ENCODE assay signal across 9 mouse cellular contexts in the genomic region with DNA sequence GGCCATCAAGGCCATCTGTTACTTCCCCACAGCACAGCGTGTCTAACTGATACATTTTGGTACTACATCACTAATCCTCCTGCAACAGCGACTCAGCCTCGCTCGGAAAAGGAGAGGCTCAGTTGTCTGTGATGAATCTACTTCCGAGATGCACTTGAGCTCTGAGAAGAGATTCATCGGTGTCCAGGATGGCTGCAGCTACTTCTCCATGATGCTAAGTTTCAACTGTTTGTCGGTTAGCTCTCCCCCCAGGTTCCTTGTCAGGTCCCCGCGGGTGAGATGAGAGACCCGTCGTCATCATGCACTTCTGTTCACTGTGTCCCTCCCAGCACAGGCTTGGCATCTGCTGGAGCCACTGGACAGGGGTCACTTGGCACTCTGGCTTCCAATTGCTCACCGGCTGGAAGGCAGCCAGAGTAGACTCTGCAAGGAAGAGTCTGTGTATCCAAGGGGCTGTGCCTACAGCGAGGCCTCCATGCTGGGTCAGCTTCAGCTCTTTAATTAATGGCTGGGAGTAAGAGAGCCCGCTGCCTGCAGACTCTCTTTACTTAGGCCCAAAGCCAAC.
DNase-seq lines count a peak whose midpoint lies in the region; ATAC-seq lines count a peak whose summit lies in the region.
"Had no signal": no experiment of that assay in that cellular context is flagged by ENCODE, and none has a peak within 500 bp of the region (broad histone marks: within the 10 kb centered on the region; RNA-seq: fewer than 3 reads in every experiment).

No protein-coding gene starts in this region.

- 73% methylated on average over 14 of the region's 14 CpGs for WGBS in midbrain, embryonic 14.5 days
- 67% methylated on average over 14 of the region's 14 CpGs for WGBS in midbrain, embryonic 15.5 days
- WGBS in intestine, embryonic 16.5 days: 55% methylated on average over 14 of the region's 14 CpGs
- 47% methylated on average over 14 of the region's 14 CpGs for WGBS in stomach, embryonic 14.5 days

- no peaks in the 10 kb centered on the region for H3K36me3 ChIP-seq in midbrain, embryonic 14.5 days (ENCODE audit: control insufficient read depth, insufficient read depth, low read length)
- H3K36me3 ChIP-seq in midbrain, embryonic 15.5 days (replicated peaks): no peaks in the 10 kb centered on the region
- no peaks in the 10 kb centered on the region for H3K36me3 ChIP-seq in intestine, embryonic 16.5 days (ENCODE audit: control insufficient read depth, insufficient read depth, low read length)
- H3K36me3 ChIP-seq in stomach, embryonic 14.5 days (ENCODE audit: control insufficient read depth, insufficient read depth, low read length): no peaks in the 10 kb centered on the region
- H3K36me3 ChIP-seq: forebrain, embryonic 10.5 days had no signal

- peak; percentile 40 for DNase-seq in midbrain, embryonic 14.5 days
- DNase-seq in cerebellum, adult 11 months: peak; percentile 52
- DNase-seq in gastrocnemius, postnatal 36 days: no peak
- DNase-seq in left cerebral cortex, adult 9 months (ENCODE audit: low spot score in 2 of 2): no peak
- DNase-seq: thymus, postnatal 25 days had no signal

- no peak for ATAC-seq in midbrain, embryonic 14.5 days (ENCODE audit: low FRiP score, low TSS enrichment)
- ATAC-seq in midbrain, embryonic 15.5 days (replicated peaks): no peak
- peak; percentile 50 for ATAC-seq in intestine, embryonic 16.5 days
- peak; percentile 33; the same call in 1 of the 2 replicates for ATAC-seq in stomach, embryonic 14.5 days (ENCODE audit: insufficient number of reproducible peaks, insufficient read depth, low FRiP score, low read depth)

- no peak overlapping the region for H3K4me3 ChIP-seq in midbrain, embryonic 14.5 days (replicated peaks; ENCODE audit: low read depth, low read length)
- no peak overlapping the region for H3K4me3 ChIP-seq in midbrain, embryonic 15.5 days
- no peak overlapping the region for H3K4me3 ChIP-seq in intestine, embryonic 16.5 days (ENCODE audit: low read length)
- no peak overlapping the region for H3K4me3 ChIP-seq in stomach, embryonic 14.5 days (ENCODE audit: low read depth, low read length)
- H3K4me3 ChIP-seq: forebrain, embryonic 10.5 days had no signal

- intact Hi-C loops in gastrocnemius, postnatal 36 days (cut with DNase I): loop anchor here (10.0 kb wide), 1 partner anchor 175 kb away; a partner anchor contains a TSS

- H3K9ac ChIP-seq in midbrain, embryonic 14.5 days (replicated peaks; ENCODE audit: low read length): no peak overlapping the region
- no peak overlapping the region for H3K9ac ChIP-seq in midbrain, embryonic 15.5 days
- H3K9ac ChIP-seq in intestine, embryonic 16.5 days (ENCODE audit: low read depth, low read length): no peak overlapping the region
- H3K9ac ChIP-seq in stomach, embryonic 14.5 days (replicated peaks; ENCODE audit: low read depth, low read length): no peak overlapping the region

- no peaks in the 10 kb centered on the region for H3K4me1 ChIP-seq in midbrain, embryonic 14.5 days (ENCODE audit: control insufficient read depth, insufficient read depth, low read length)
- no peaks in the 10 kb centered on the region for H3K4me1 ChIP-seq in midbrain, embryonic 15.5 days
- H3K4me1 ChIP-seq in intestine, embryonic 16.5 days (ENCODE audit: control insufficient read depth, insufficient read depth, low read length): no peaks in the 10 kb centered on the region
- H3K4me1 ChIP-seq in stomach, embryonic 14.5 days (ENCODE audit: control insufficient read depth, insufficient read depth, low read length): 0 out of 2 replicates have a peak, but pooled peaks cover 6% of the 10 kb centered on the region
- H3K4me1 ChIP-seq: forebrain, embryonic 10.5 days had no signal

- no peak overlapping the region for H3K4me2 ChIP-seq in midbrain, embryonic 14.5 days (ENCODE audit: low read length)
- no peak overlapping the region for H3K4me2 ChIP-seq in midbrain, embryonic 15.5 days
- H3K4me2 ChIP-seq in intestine, embryonic 16.5 days (ENCODE audit: low read depth, low read length): no peak overlapping the region
- no peak overlapping the region for H3K4me2 ChIP-seq in stomach, embryonic 14.5 days (replicated peaks; ENCODE audit: low read depth, low read length)

- H3K27ac ChIP-seq in midbrain, embryonic 14.5 days (replicated peaks; ENCODE audit: low read depth, low read length): no peak overlapping the region
- H3K27ac ChIP-seq in midbrain, embryonic 15.5 days: no peak overlapping the region
- H3K27ac ChIP-seq in intestine, embryonic 16.5 days (ENCODE audit: low read length): no peak overlapping the region
- H3K27ac ChIP-seq in stomach, embryonic 14.5 days (ENCODE audit: low read length): no peak overlapping the region
- H3K27ac ChIP-seq: forebrain, embryonic 10.5 days had no signal

- H3K9me3 ChIP-seq in midbrain, embryonic 14.5 days (ENCODE audit: control insufficient read depth, low read length): no peaks in the 10 kb centered on the region
- H3K9me3 ChIP-seq in midbrain, embryonic 15.5 days: no peaks in the 10 kb centered on the region
- no peaks in the 10 kb centered on the region for H3K9me3 ChIP-seq in intestine, embryonic 16.5 days (ENCODE audit: control insufficient read depth, low read length)
- no peaks in the 10 kb centered on the region for H3K9me3 ChIP-seq in stomach, embryonic 14.5 days (ENCODE audit: control insufficient read depth, low read depth, low read length)
- H3K9me3 ChIP-seq: forebrain, embryonic 10.5 days had no signal

- no peaks in the 10 kb centered on the region for H3K27me3 ChIP-seq in midbrain, embryonic 14.5 days (ENCODE audit: control insufficient read depth, insufficient read depth, low read length)
- H3K27me3 ChIP-seq in midbrain, embryonic 15.5 days (replicated peaks): no peaks in the 10 kb centered on the region
- no peaks in the 10 kb centered on the region for H3K27me3 ChIP-seq in intestine, embryonic 16.5 days (replicated peaks; ENCODE audit: control insufficient read depth, insufficient read depth, low read length)
- no peaks in the 10 kb centered on the region for H3K27me3 ChIP-seq in stomach, embryonic 14.5 days (ENCODE audit: control insufficient read depth, insufficient read depth, low read length)

Comparison
In these comparisons a context has a peak if more than half of its experiments do, and no peak if none do; other contexts are left out.
1. ATAC-seq: peak in intestine, embryonic 16.5 days (single experiment) and stomach, embryonic 14.5 days (single experiment); none in midbrain, embryonic 14.5 days (single experiment) and midbrain, embryonic 15.5 days (single experiment).
2. DNase-seq: peak in midbrain, embryonic 14.5 days (single experiment) and cerebellum, adult 11 months (single experiment); none in gastrocnemius, postnatal 36 days (0 of 2) and left cerebral cortex, adult 9 months (0 of 2).